Mouse (Mus musculus) gastrocnemius, adult 2 months (tissue): Measurements from ENCODE around the gene Fgf8. TPM values are rescaled to one million over a fixed set of nuclear protein-coding genes. Genes with fewer than 3 reads are reported as not detected.

Experiments
- DNase-seq: peaks from one replicate; pipeline ENCODE4 v3.0.0; 2022
- H3K27ac ChIP-seq: fragments of 200-600 bp; 2 replicates; pipeline ENCODE4 v1.8.1; 2022; ENCODE audit warnings: mild to moderate bottlenecking
- H3K4me3 ChIP-seq: fragments of 200-600 bp; 2 replicates; pipeline ENCODE4 v1.8.1; 2022; ENCODE audit warnings: mild to moderate bottlenecking, moderate library complexity
- CTCF ChIP-seq: fragments of 200-600 bp; IDR thresholded peaks from 2 replicates; pipeline ENCODE4 v1.8.1; 2022; ENCODE audit warnings: antibody characterized with exemption, mild to moderate bottlenecking, moderate library complexity
- intact Hi-C: fragments of 180-260 bp; cut with DNase I; formaldehyde crosslinking; loops from one replicate; pipeline ENCODE4 v1.15.1; 2025
- long read RNA-seq, 2 experiments: library from polyadenylated mRNA; stranded (forward); transcript quantifications; one replicate each; pipeline ENCODE4 v2.0.0; 2021
- total RNA-seq, 2 experiments: library from RNA; stranded (reverse); gene quantifications; 2 replicates each; pipeline ENCODE4 v1.2.3; 2021

Gene Fgf8
- not detected for total RNA-seq
- long read RNA-seq, experiment 1: 0 reads
- long read RNA-seq, experiment 2: 0 reads

GRCm38 (mm10) chr19:45742218-45742983 is at the start of gene Fgf8:
Fgf8 (minus strand) TSS chr19:45742915.
- intact Hi-C loops: no loop called here
- TF ChIP-seq CTCF: no peak
- Histone ChIP-seq H3K27ac (no peak within 1 kb of the TSS), H3K4me3 (peak within 1 kb of the TSS; percentile 71)
- DNase-seq: peak; percentile 31

- no peak for DNase-seq
- intact Hi-C loops: no loop called here
- Histone ChIP-seq H3K27ac (no peak overlapping the region), H3K4me3 (no peak overlapping the region)
- no peak for TF ChIP-seq CTCF
Measured at GRCm38 (mm10) chr19:45792404-45792803, 49.7 kb upstream of the Fgf8 start.

- TF ChIP-seq CTCF: no peak
- H3K4me3 ChIP-seq: no peak overlapping the region
- peak; percentile 3 for DNase-seq
- H3K27ac ChIP-seq: no peak overlapping the region
- intact Hi-C loops: no loop called here
Measured at GRCm38 (mm10) chr19:45789888-45790874, 47.5 kb upstream of the Fgf8 start.

DNA sequence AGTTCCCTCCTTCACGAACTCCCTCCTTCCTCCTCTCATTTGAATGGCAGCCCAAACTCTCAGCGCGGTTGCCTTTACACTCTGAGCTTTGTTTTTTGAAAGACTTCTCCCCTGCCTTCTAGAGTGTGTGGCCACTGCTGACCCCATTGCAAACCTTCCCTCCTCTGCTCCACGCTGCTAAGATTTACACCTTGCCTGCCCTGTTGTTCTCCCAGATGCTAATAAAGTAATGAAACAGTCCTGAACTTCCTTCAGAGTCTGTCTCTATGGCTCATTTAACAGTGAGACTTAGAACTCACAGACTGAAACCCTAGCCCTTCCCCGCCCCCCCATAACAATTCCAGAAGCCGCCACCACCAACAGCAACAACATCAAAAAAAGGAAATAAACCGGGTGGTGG is 46.6 kb upstream of the Fgf8 start:
- DNase-seq: no peak
- intact Hi-C loops: no loop called here
- Histone ChIP-seq H3K4me3 (no peak overlapping the region), H3K27ac (no peak overlapping the region)
- TF ChIP-seq CTCF: no peak

GRCm38 (mm10) chr19:45788337-45788736 is 45.6 kb upstream of the Fgf8 start:
- intact Hi-C loops: no loop called here
- H3K4me3 ChIP-seq: no peak overlapping the region
- no peak overlapping the region for H3K27ac ChIP-seq
- DNase-seq: no peak
- no peak for TF ChIP-seq CTCF

GRCm38 (mm10) chr19:45787450-45787849 is 44.7 kb upstream of the Fgf8 start:
- Histone ChIP-seq H3K4me3 (no peak overlapping the region), H3K27ac (no peak overlapping the region)
- TF ChIP-seq CTCF: no peak
- no peak for DNase-seq
- intact Hi-C loops: no loop called here

DNA sequence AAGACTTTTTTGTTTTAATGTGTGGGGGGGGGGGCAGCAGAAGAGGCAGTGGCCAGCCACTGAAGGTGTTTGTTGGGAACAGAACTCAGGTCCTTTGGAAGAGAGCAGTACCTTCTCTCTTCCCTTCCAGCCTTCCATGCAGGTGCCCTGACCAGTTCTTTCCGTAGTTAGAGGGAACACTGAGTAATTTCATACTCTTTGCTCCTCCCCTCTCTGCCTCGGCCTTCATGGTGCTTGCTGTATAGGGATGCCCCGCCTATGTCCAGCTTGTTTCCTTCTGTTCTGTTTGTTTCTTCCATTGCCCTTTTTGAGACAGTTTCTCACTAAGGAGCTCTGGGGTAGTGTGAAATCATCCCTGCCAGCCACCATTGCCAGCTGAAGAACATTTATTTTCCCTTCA is 42.8 kb upstream of the Fgf8 start:
- no peak for TF ChIP-seq CTCF
- DNase-seq: no peak
- Histone ChIP-seq H3K4me3 (no peak overlapping the region), H3K27ac (no peak overlapping the region)
- intact Hi-C loops: no loop called here

GRCm38 (mm10) chr19:45783933-45784576 is 41.3 kb upstream of the Fgf8 start:
- Histone ChIP-seq H3K4me3 (peak overlapping the region; percentile 99), H3K27ac (peak overlapping the region; percentile 99)
- TF ChIP-seq CTCF: no peak
- peak; percentile 38 for DNase-seq
- intact Hi-C loops: no loop called here

DNA sequence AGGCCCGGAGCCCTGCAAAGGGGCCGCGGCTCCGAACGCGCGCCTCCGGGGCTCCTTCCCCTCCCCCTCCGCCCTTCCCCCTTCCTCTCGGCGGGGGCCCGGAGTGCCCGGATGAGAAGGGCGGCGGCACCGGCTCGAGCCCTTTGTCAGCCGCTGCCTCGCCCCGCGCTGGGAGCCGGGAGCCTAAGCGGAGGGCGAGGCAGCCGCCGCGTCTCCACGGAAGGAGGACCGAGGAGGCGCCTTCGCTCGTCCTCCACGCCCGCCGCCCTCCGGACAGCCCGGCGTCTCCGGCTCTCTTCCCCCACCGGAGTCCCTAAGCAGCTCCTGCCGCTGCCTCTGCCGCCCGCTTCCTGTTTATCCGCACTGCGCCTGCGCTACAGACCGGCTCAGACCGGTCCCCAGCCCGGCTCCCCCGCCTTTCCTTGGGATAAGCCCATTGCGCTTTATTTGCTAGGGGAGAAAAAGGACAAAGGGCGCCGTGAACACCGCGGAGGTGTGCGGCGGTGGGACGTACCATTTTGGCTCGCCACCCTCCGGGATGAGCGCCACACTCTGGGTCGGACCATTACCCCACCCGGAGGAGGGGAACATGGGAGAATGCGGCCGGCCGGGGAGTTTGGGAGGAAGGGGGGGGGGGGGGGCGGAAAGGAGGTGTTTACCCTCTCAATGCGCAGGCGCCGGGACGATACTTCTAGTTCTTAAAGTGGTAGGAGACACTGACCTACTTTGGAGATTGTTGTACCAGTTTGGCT is 40.6 kb upstream of the Fgf8 start, which contains the start of gene Mgea5:
Gene Mgea5, minus strand, starts transcription at position 657 of the 752 bp plus-strand sequence.
- no peak for TF ChIP-seq CTCF
- DNase-seq: peak; percentile 99
- intact Hi-C loops: no loop called here
- Histone ChIP-seq H3K4me3 (peak within 1 kb of the TSS; percentile 99), H3K27ac (peak within 1 kb of the TSS; percentile 99)

- intact Hi-C loops: no loop called here
- no peak for TF ChIP-seq CTCF
- peak overlapping the region; percentile 99 for H3K4me3 ChIP-seq
- peak overlapping the region; percentile 99 for H3K27ac ChIP-seq
- peak; percentile 78 for DNase-seq
Measured at GRCm38 (mm10) chr19:45782315-45783001, 39.7 kb upstream of the Fgf8 start.

- H3K27ac ChIP-seq: peak overlapping the region; percentile 99
- TF ChIP-seq CTCF: no peak
- no peak for DNase-seq
- intact Hi-C loops: no loop called here
- H3K4me3 ChIP-seq: peak overlapping the region; percentile 99
Measured at GRCm38 (mm10) chr19:45781676-45782075, 39.0 kb upstream of the Fgf8 start.
